Mouse (Mus musculus): ENCODE data around the gene Mtrex. TPM values are rescaled to one million over a fixed set of nuclear protein-coding genes. Genes with fewer than 3 reads are reported as not detected.

The Mtrex gene
- polyA plus RNA-seq, 2 experiments, result 50.8 to 60.2 TPM

DNA sequence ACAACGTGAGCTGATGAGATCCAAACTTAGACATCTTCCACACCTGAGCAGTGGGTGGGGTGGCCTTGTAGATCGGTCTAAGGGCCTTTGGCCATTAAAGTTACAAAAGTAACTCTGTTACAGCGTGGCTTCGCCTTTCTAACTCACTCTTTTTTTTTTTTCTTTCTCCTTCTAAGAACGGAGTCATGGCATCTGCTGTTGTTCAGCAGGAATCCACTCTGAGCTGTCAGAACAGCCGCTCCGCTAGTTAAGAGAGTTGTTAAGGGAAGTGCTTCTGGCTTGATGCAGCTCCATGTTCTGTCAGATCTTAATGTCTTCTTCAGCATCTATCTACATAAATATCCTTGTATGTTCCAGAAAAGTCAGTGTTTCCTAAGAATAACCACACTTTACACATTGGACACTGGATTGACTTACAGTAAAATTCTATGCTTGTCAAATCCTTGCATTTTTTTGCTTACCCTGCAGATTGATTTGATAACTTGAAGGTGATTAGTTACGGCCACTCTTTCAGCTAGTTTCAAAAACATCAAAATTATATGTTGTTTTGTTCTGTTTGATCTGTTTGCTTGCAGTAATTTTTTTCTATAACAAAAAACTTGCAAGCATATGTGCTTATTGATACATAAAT lies 955 bp upstream of the Mtrex start:
- no peak for ATAC-seq (ENCODE audit: low FRiP score, low read depth)
- Histone ChIP-seq H3K9me3 (ENCODE audit: control insufficient read depth, low read length) (no peaks in the 10 kb centered on the region), H3K4me2 (replicated peaks; ENCODE audit: low read depth, low read length, severe bottlenecking) (peak overlapping the region; percentile 81), H3K4me1 (ENCODE audit: control insufficient read depth, insufficient read depth, low read length) (peaks cover 14% of the 10 kb centered on the region), H3K4me3 (replicated peaks; ENCODE audit: low read length) (peak overlapping the region; percentile 80), H3K9ac (ENCODE audit: low read depth, low read length, severe bottlenecking) (peak overlapping the region; percentile 78), H3K36me3 (ENCODE audit: control insufficient read depth, insufficient read depth, low read length) (peaks cover 22% of the 10 kb centered on the region), H3K27me3 (ENCODE audit: control insufficient read depth, insufficient read depth, low read length) (no peaks in the 10 kb centered on the region), H3K27ac (replicated peaks; ENCODE audit: low read depth, low read length) (peak overlapping the region; percentile 74)
- no peak for TF ChIP-seq POLR2A (IDR thresholded peaks at IDR 0.05; ENCODE audit: borderline replicate concordance, extremely low read depth, insufficient read depth, insufficient read length)
- DNase-seq (ENCODE audit: low spot score), result no peak
- 5% methylated on average over 8 of the region's 8 CpGs for WGBS

DNA sequence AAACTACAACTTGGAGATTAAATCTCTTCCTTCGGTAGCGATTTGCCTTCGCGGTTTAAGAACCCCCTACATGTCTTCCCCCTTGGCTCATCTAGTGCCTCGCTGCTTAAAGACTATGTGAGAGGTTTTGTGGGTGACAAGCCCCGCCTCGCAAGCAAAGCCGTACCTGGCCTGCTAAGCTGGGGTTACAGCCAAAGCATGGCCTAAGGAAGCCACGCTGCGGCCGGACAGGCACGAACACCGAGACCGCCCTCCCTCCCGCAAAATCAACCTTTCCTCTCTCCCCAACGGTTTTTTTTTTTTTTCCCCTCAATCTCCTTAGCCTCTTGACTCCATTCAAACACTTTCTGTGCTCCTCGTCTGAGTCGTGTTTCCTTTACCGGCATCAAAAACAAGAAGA lies 402 bp downstream of the Mtrex start:
- Histone ChIP-seq H3K9ac (ENCODE audit: low read depth, low read length, severe bottlenecking) (peak overlapping the region; percentile 78), H3K4me1 (ENCODE audit: control insufficient read depth, insufficient read depth, low read length) (peaks cover 14% of the 10 kb centered on the region), H3K4me3 (replicated peaks; ENCODE audit: low read length) (peak overlapping the region; percentile 80), H3K27me3 (ENCODE audit: control insufficient read depth, insufficient read depth, low read length) (no peaks in the 10 kb centered on the region), H3K27ac (replicated peaks; ENCODE audit: low read depth, low read length) (peak overlapping the region; percentile 74), H3K36me3 (ENCODE audit: control insufficient read depth, insufficient read depth, low read length) (peaks cover 9% of the 10 kb centered on the region), H3K9me3 (ENCODE audit: control insufficient read depth, low read length) (no peaks in the 10 kb centered on the region), H3K4me2 (replicated peaks; ENCODE audit: low read depth, low read length, severe bottlenecking) (peak overlapping the region; percentile 68)
- ATAC-seq (ENCODE audit: low FRiP score, low read depth) (no peak), DNase-seq (ENCODE audit: low spot score) (no peak)
- TF ChIP-seq POLR2A (IDR thresholded peaks at IDR 0.05; ENCODE audit: borderline replicate concordance, extremely low read depth, insufficient read depth, insufficient read length), result no peak
- 2% methylated on average over 19 of the region's 19 CpGs for WGBS

DNA sequence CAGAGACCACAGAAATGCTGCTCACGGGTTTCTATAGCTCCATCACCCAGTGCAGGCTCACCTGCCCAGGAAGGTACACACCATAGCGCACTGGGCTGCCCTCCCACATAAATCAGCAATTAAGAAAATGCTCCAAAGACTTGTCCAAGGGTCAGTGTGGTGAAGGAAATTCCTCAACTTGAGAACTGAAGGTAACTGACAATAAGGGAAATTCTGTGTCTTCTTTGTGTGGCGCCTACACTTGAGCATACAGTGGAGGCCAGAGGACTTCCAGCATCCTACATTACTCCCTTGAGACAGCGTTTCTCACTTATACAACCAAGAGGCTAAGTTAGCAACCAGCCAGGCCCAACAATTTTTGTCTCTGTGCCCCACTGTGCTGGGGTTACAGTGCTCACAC lies 1.2 kb downstream of the Mtrex start:
- Histone ChIP-seq H3K9ac (ENCODE audit: low read depth, low read length, severe bottlenecking) (peak overlapping the region; percentile 78), H3K4me2 (replicated peaks; ENCODE audit: low read depth, low read length, severe bottlenecking) (peak overlapping the region; percentile 68)
- 63% methylated on average over 4 of the region's 4 CpGs for WGBS

DNA sequence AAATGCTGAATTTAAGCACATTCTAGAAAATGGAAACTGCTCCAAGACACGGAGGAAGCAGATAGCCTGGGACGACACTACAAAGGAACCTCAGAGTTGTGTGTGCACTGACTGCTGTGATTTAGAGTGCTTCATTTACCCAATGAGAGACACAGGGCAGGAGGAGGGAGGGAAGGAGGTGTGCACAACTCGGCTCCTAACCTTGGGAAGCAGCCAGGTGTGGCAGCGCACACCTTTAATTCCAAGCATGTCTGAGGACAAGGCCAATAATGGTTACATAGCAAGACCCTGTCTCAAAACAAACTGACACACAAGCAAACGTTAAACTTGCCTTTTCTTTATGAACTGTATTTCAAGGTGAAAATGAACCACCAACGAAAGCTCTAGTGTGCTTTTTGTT lies 1.9 kb downstream of the Mtrex start:
- H3K36me3 ChIP-seq (ENCODE audit: control insufficient read depth, insufficient read depth, low read length), result peaks cover 5% of the 10 kb centered on the region
- ATAC-seq (ENCODE audit: low FRiP score, low read depth), result no peak
- H3K27ac ChIP-seq (replicated peaks; ENCODE audit: low read depth, low read length), result no peak overlapping the region
- H3K4me3 ChIP-seq (replicated peaks; ENCODE audit: low read length), result no peak overlapping the region
- no peak overlapping the region for H3K9ac ChIP-seq (ENCODE audit: low read depth, low read length, severe bottlenecking)
- H3K9me3 ChIP-seq (ENCODE audit: control insufficient read depth, low read length), result no peaks in the 10 kb centered on the region
- H3K27me3 ChIP-seq (ENCODE audit: control insufficient read depth, insufficient read depth, low read length), result no peaks in the 10 kb centered on the region
- TF ChIP-seq POLR2A (IDR thresholded peaks at IDR 0.05; ENCODE audit: borderline replicate concordance, extremely low read depth, insufficient read depth, insufficient read length), result no peak
- no peak for DNase-seq (ENCODE audit: low spot score)
- no peak overlapping the region for H3K4me2 ChIP-seq (replicated peaks; ENCODE audit: low read depth, low read length, severe bottlenecking)
- WGBS, result 78% methylated on average over 6 of the region's 6 CpGs
- peaks cover 14% of the 10 kb centered on the region for H3K4me1 ChIP-seq (ENCODE audit: control insufficient read depth, insufficient read depth, low read length)

More for the DNA sequence above, 1.2 kb downstream of the Mtrex start:
- H3K36me3 ChIP-seq (ENCODE audit: control insufficient read depth, insufficient read depth, low read length), result peaks cover 9% of the 10 kb centered on the region
- peak overlapping the region; percentile 80 for H3K4me3 ChIP-seq (replicated peaks; ENCODE audit: low read length)
- H3K27ac ChIP-seq (replicated peaks; ENCODE audit: low read depth, low read length), result no peak overlapping the region
- no peak for TF ChIP-seq POLR2A (IDR thresholded peaks at IDR 0.05; ENCODE audit: borderline replicate concordance, extremely low read depth, insufficient read depth, insufficient read length)
- H3K9me3 ChIP-seq (ENCODE audit: control insufficient read depth, low read length), result no peaks in the 10 kb centered on the region
- H3K27me3 ChIP-seq (ENCODE audit: control insufficient read depth, insufficient read depth, low read length), result no peaks in the 10 kb centered on the region
- DNase-seq (ENCODE audit: low spot score) (no peak), ATAC-seq (ENCODE audit: low FRiP score, low read depth) (no peak)
- peaks cover 14% of the 10 kb centered on the region for H3K4me1 ChIP-seq (ENCODE audit: control insufficient read depth, insufficient read depth, low read length)

DNA sequence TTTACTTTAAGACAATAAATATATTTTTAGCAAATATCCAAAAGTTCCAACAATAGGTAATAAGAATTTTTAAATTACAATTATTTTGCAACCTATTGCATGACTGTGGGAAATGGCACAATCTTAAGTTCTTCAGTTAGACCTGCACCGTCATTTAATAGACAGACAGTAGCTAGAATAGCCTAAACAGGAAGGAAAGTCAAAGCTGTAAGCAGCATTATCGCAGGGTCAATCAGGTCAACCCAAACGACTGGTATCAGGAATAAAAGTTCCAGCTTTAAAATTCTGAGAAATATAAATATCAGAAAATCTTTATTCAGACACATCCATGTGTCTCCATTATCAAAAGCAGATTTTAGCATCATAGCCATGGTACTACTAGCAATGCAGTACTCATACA lies 6.3 kb downstream of the Mtrex start:
- peaks cover 3% of the 10 kb centered on the region for H3K4me1 ChIP-seq (ENCODE audit: control insufficient read depth, insufficient read depth, low read length)
- peaks cover 40% of the 10 kb centered on the region for H3K36me3 ChIP-seq (ENCODE audit: control insufficient read depth, insufficient read depth, low read length)
- no peak overlapping the region for H3K4me3 ChIP-seq (replicated peaks; ENCODE audit: low read length)
- H3K27ac ChIP-seq (replicated peaks; ENCODE audit: low read depth, low read length), result no peak overlapping the region
- no peak for ATAC-seq (ENCODE audit: low FRiP score, low read depth)
- no peak overlapping the region for H3K4me2 ChIP-seq (replicated peaks; ENCODE audit: low read depth, low read length, severe bottlenecking)
- 88% methylated on average over 3 of the region's 3 CpGs for WGBS
- H3K9ac ChIP-seq (ENCODE audit: low read depth, low read length, severe bottlenecking), result no peak overlapping the region
- no peak for TF ChIP-seq POLR2A (IDR thresholded peaks at IDR 0.05; ENCODE audit: borderline replicate concordance, extremely low read depth, insufficient read depth, insufficient read length)
- no peaks in the 10 kb centered on the region for H3K9me3 ChIP-seq (ENCODE audit: control insufficient read depth, low read length)
- H3K27me3 ChIP-seq (ENCODE audit: control insufficient read depth, insufficient read depth, low read length), result no peaks in the 10 kb centered on the region
- no peak for DNase-seq (ENCODE audit: low spot score)
